Mouse (Mus musculus) hindbrain, embryonic 13.5 days (tissue): ENCODE measurements around the gene Dcx. TPM values are rescaled to one million over a fixed set of nuclear protein-coding genes. Genes with fewer than 3 reads are reported as not detected.

ENCODE experiments used
- ATAC-seq: fragments of 200-750 bp; cut with Nextera tagmentation; 2 replicates; pipeline ENCODE4 v1.8.0; 2017; ENCODE audit warnings: moderate TSS enrichment; ENCODE audit not compliant: low FRiP score
- H3K27ac ChIP-seq: fragments of 300-500 bp; sonication (generic); 2 replicates; pipeline ENCODE4 v1.5.1; 2015; ENCODE audit warnings: inconsistent platforms, mild to moderate bottlenecking, moderate library complexity
- H3K27me3 ChIP-seq: fragments of 300-500 bp; sonication (generic); 2 replicates; pipeline ENCODE4 v1.6.1; 2015; ENCODE audit warnings: mild to moderate bottlenecking, inconsistent platforms
- H3K36me3 ChIP-seq: fragments of 300-500 bp; sonication (generic); 2 replicates; pipeline ENCODE4 v1.6.1; 2015; ENCODE audit warnings: mild to moderate bottlenecking, inconsistent platforms
- H3K4me1 ChIP-seq: fragments of 300-500 bp; sonication (generic); replicated peaks from 2 replicates; pipeline ENCODE4 v1.6.1; 2015; ENCODE audit warnings: inconsistent platforms
- H3K4me2 ChIP-seq: fragments of 300-500 bp; sonication (generic); 2 replicates; pipeline ENCODE4 v1.6.1; 2015; ENCODE audit warnings: inconsistent platforms, mild to moderate bottlenecking, moderate library complexity
- H3K4me3 ChIP-seq: fragments of 300-500 bp; sonication (generic); 2 replicates; pipeline ENCODE4 v1.5.1; 2015; ENCODE audit warnings: mild to moderate bottlenecking, inconsistent platforms
- H3K9ac ChIP-seq: fragments of 300-500 bp; sonication (generic); 2 replicates; pipeline ENCODE4 v1.6.1; 2015; ENCODE audit warnings: mild to moderate bottlenecking, inconsistent platforms
- H3K9me3 ChIP-seq: fragments of 300-500 bp; sonication (generic); 2 replicates; pipeline ENCODE4 v1.6.1; 2016; ENCODE audit warnings: inconsistent platforms
- WGBS: fragments of 180-500 bp; shearing (Covaris S2); methylation state at CpG from one replicate; pipeline ENCODE4 v1.1.7; 2015; 5-methylcytosine and 5-hydroxymethylcytosine counted together
- microRNA-seq: library from miRNA; unstranded; fragments of <30 nt; microRNA quantifications from one replicate; pipeline ENCODE4, GENCODE M21; 2016
- polyA plus RNA-seq: library from polyadenylated mRNA; unstranded; fragments of >200 nt; fragmentation: Nextera tagmentation; extraction: Ambion mirVana; gene quantifications from 2 replicates; pipeline ENCODE4 v1.2.1, GENCODE M21; 2015

Gene Dcx
- polyA plus RNA-seq, 1 experiment from 2014 or later, result 301 TPM

GRCm38 (mm10) chrX:143815948-143816347 is 117.2 kb downstream of the Dcx start:
- H3K9me3 ChIP-seq, result no peaks in the 10 kb centered on the region
- H3K4me2 ChIP-seq, result no peak overlapping the region
- 83% methylated on average over 1 of the region's 1 CpGs for WGBS
- H3K9ac ChIP-seq, result no peak overlapping the region
- H3K27ac ChIP-seq, result no peak overlapping the region
- H3K27me3 ChIP-seq, result no peaks in the 10 kb centered on the region
- ATAC-seq, result no peak
- H3K36me3 ChIP-seq, result no peaks in the 10 kb centered on the region
- no peak overlapping the region for H3K4me3 ChIP-seq
- no peaks in the 10 kb centered on the region for H3K4me1 ChIP-seq

Small RNAs within 50 kb of the gene (microRNA-seq; reads per million reads assigned to microRNA genes)
- not detected for gene Gm47298

Other genes with a start within 250 kb of the Dcx start
- 3.5 and 4.5 TPM in 2 replicates for gene Capn6, start 105.9 kb downstream of the Dcx start, polyA plus RNA-seq
- 0.56 and 0.66 TPM in 2 replicates for gene A730046J19Rik, start 220.4 kb upstream of the Dcx start, polyA plus RNA-seq